Mouse (Mus musculus) heart, adult 2 months (tissue): Measurements from ENCODE around the gene Cyp3a16. TPM values are rescaled to one million over a fixed set of nuclear protein-coding genes. Genes with fewer than 3 reads are reported as not detected.
"Not testable (repeated sequence)": the region's sequence is repeated elsewhere in the genome, so short reads cannot be mapped to it uniquely, and the experiment has no call there.

Source experiments
- DNase-seq, 2 experiments: peaks; one replicate each; pipeline ENCODE4 v3.0.0; 2021
- H3K27ac ChIP-seq: fragments of 200-600 bp; 2 replicates; pipeline ENCODE4 v1.8.1; 2022
- H3K27me3 ChIP-seq: fragments of 200-500 bp; 2 replicates; pipeline ENCODE4 v1.6.1; 2012; ENCODE audit warnings: mild to moderate bottlenecking, low read length, inconsistent platforms, mixed read lengths; ENCODE audit not compliant: control insufficient read depth, insufficient read depth
- H3K36me3 ChIP-seq: fragments of 200-500 bp; 2 replicates; pipeline ENCODE4 v1.6.1; 2012; ENCODE audit warnings: low read length, inconsistent platforms; ENCODE audit not compliant: control insufficient read depth, insufficient read depth
- H3K4me1 ChIP-seq: fragments of 200-500 bp; 2 replicates; pipeline ENCODE4 v1.6.1; 2011; ENCODE audit warnings: low read length; ENCODE audit not compliant: control insufficient read depth, insufficient read depth
- H3K4me3 ChIP-seq: fragments of 200-600 bp; 2 replicates; pipeline ENCODE4 v1.8.1; 2022
- H3K79me2 ChIP-seq: fragments of 200-500 bp; replicated peaks from 2 replicates; pipeline ENCODE4 v1.6.1; 2012; ENCODE audit warnings: mild to moderate bottlenecking, inconsistent platforms, low read length, moderate library complexity, mixed read lengths; ENCODE audit not compliant: control insufficient read depth, insufficient read depth
- H3K9ac ChIP-seq: fragments of 200-500 bp; 2 replicates; pipeline ENCODE4 v1.6.1; 2012; ENCODE audit warnings: low read depth, mild to moderate bottlenecking, control low read depth, inconsistent platforms, low read length, mixed read lengths
- CTCF ChIP-seq: fragments of 200-600 bp; IDR thresholded peaks from 2 replicates; pipeline ENCODE4 v1.8.1; 2022; ENCODE audit warnings: antibody characterized with exemption, mild to moderate bottlenecking, moderate library complexity
- EP300 ChIP-seq: fragments of 200-500 bp; IDR thresholded peaks from 2 replicates; pipeline ENCODE4 v1.6.1; 2011; ENCODE audit warnings: low read depth, low read length, control low read depth; ENCODE audit not compliant: insufficient read depth
- POLR2A ChIP-seq: fragments of 200-500 bp; IDR thresholded peaks from 2 replicates; pipeline ENCODE4 v1.6.1; 2011; ENCODE audit warnings: mild to moderate bottlenecking, low read depth, low read length, control low read depth; ENCODE audit not compliant: insufficient read depth
- WGBS: fragments of 180-500 bp; shearing (Covaris S2); methylation state at CpG from one replicate; pipeline ENCODE4 v1.1.7; 2018; 5-methylcytosine and 5-hydroxymethylcytosine counted together
- intact Hi-C: fragments of 180-260 bp; cut with DNase I; formaldehyde crosslinking; loops from one replicate; pipeline ENCODE4 v1.15.1; 2025
- long read RNA-seq: library from polyadenylated mRNA; stranded (forward); transcript quantifications from one replicate; pipeline ENCODE4 v2.0.0, GENCODE M21; 2021
- polyA plus RNA-seq: library from polyadenylated mRNA; depleted of rRNA; stranded (reverse); fragments of >200 nt; gene quantifications from 2 replicates; pipeline ENCODE4 v1.2.3, GENCODE M21; 2012; rRNA removed
- total RNA-seq, 2 experiments: library from RNA; stranded (reverse); gene quantifications; 2 replicates each; pipeline ENCODE4 v1.2.3; 2021

Gene Cyp3a16
- total RNA-seq (not detected), polyA plus RNA-seq (not detected in 2 replicates)
- long read RNA-seq = 0 reads

GRCm38 (mm10) chr5:145469623-145470022, at the start of gene Cyp3a16:
Cyp3a16 (minus strand) TSS chr5:145469723.
- intact Hi-C loops, H3K27me3 ChIP-seq: not testable (repeated sequence)
- WGBS = 41% methylated on average over 2 of the region's 2 CpGs

GRCm38 (mm10) chr5:145490300-145490699, 20.8 kb upstream of the Cyp3a16 start:
- no CpG with 5 or more reads among the region's 6 CpGs for WGBS
- TF ChIP-seq POLR2A (no peak), CTCF (no peak), EP300 (no peak)
- H3K27ac ChIP-seq = no peak overlapping the region
- no peak overlapping the region for H3K4me3 ChIP-seq
- intact Hi-C loops = no loop called here
- H3K79me2 ChIP-seq = no peaks in the 10 kb centered on the region
- no peaks in the 10 kb centered on the region for H3K4me1 ChIP-seq
- DNase-seq = no peak
- H3K27me3 ChIP-seq = no peaks in the 10 kb centered on the region
- H3K9ac ChIP-seq = no peak overlapping the region
- no peaks in the 10 kb centered on the region for H3K36me3 ChIP-seq

More at GRCm38 (mm10) chr5:145469623-145470022, at the start of gene Cyp3a16:
- H3K9ac ChIP-seq, DNase-seq, H3K79me2 ChIP-seq, H3K4me1 ChIP-seq, H3K27ac ChIP-seq, H3K4me3 ChIP-seq, H3K36me3 ChIP-seq: not testable (repeated sequence)

DNA sequence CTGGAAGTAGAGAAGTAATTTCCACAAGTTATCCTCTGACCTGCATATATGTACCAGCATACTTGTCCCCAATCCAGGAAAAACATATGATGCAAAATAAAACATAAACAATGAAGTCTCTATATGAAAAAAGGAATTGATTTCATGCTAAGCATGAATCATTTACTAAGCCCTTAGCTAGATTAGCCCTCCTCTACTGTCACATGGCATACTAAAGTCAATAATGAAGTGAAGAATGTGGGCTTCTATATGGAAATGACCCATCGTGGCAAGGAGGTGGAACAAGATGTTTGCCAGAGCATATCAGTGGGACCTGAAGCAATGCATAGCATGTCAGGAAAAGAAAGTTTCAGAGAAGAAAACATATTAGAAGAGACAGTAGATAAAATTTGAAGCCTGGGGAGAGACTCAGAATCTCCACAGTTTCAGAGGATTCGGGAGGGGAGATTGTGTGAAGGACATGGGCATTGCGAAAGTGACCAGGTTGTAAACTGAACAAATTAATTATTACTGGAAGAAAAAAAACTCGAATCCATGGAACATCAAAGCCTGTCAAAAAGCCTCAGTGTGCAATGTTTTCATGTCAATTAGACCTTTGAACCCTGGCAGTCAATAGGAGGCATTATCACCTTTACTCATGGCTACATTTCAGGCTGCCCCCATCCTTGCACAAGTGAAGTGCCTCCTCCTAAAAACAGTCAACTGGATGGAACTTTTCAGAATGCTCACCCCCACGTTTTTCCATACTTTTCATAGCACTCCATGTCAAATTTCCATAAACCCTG, 5.0 kb downstream of the Cyp3a16 start:
- no peak overlapping the region for H3K4me3 ChIP-seq
- H3K27me3 ChIP-seq = no peaks in the 10 kb centered on the region
- TF ChIP-seq CTCF (no peak), POLR2A (no peak), EP300 (no peak)
- H3K79me2 ChIP-seq = no peaks in the 10 kb centered on the region
- no peak overlapping the region for H3K9ac ChIP-seq
- 53% methylated on average over 5 of the region's 5 CpGs for WGBS
- no peak overlapping the region for H3K27ac ChIP-seq
- DNase-seq = no peak
- no peaks in the 10 kb centered on the region for H3K36me3 ChIP-seq
- H3K4me1 ChIP-seq = no peaks in the 10 kb centered on the region
- intact Hi-C loops = no loop called here

- no peak overlapping the region for H3K27ac ChIP-seq
- no peaks in the 10 kb centered on the region for H3K27me3 ChIP-seq
- H3K36me3 ChIP-seq = no peaks in the 10 kb centered on the region
- intact Hi-C loops = no loop called here
- H3K79me2 ChIP-seq = no peaks in the 10 kb centered on the region
- H3K9ac ChIP-seq = no peak overlapping the region
- DNase-seq = no peak
- H3K4me1 ChIP-seq = no peaks in the 10 kb centered on the region
- TF ChIP-seq POLR2A = no peak
- no peak for TF ChIP-seq EP300
- H3K4me3 ChIP-seq = no peak overlapping the region
- WGBS = 68% methylated on average over 4 of the region's 4 CpGs
Observed at GRCm38 (mm10) chr5:145462321-145462720, 7.2 kb downstream of the Cyp3a16 start.

DNA sequence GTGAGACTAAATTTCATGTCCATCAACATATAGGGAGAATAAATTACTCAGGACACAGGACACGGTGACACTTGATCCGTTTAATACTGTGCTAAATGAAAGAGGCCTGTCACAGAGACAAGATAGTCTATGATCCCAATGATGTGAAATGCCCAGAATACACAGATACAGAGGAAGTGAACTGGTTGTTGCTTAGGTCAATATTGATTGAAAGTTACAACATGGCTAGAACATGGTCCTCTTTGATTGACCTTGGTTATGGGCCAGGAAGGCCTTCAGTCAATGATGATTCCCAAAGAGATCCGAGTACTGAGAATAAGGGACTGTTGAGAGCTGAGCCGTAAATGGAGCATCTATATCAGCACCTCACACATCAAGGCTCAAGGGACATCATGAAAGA, 15.1 kb downstream of the Cyp3a16 start:
- Histone ChIP-seq H3K9ac (no peak overlapping the region), H3K4me1 (no peaks in the 10 kb centered on the region), H3K27me3 (no peaks in the 10 kb centered on the region), H3K36me3 (no peaks in the 10 kb centered on the region), H3K4me3 (no peak overlapping the region), H3K79me2 (no peaks in the 10 kb centered on the region), H3K27ac (no peak overlapping the region)
- intact Hi-C loops = no loop called here
- DNase-seq = no peak
- no peak for TF ChIP-seq CTCF
- TF ChIP-seq EP300 = no peak
- no peak for TF ChIP-seq POLR2A
- 67% methylated on average over 4 of the region's 4 CpGs for WGBS

- H3K36me3 ChIP-seq = no peaks in the 10 kb centered on the region
- H3K79me2 ChIP-seq = no peaks in the 10 kb centered on the region
- whole genome bisulfite sequencing = 58% methylated on average over 1 of the region's 1 CpGs
- H3K4me1 ChIP-seq = no peaks in the 10 kb centered on the region
- H3K4me3 ChIP-seq = no peak overlapping the region
- no peak overlapping the region for H3K9ac ChIP-seq
- H3K27me3 ChIP-seq = no peaks in the 10 kb centered on the region
- DNase-seq = no peak
- TF ChIP-seq POLR2A (no peak), EP300 (no peak), CTCF (no peak)
- no peak overlapping the region for H3K27ac ChIP-seq
- intact Hi-C loops = no loop called here
Observed at GRCm38 (mm10) chr5:145433688-145434087, 35.8 kb downstream of the Cyp3a16 start.
